12 mouse cellular contexts compared by ENCODE assay signal in the genomic region with DNA sequence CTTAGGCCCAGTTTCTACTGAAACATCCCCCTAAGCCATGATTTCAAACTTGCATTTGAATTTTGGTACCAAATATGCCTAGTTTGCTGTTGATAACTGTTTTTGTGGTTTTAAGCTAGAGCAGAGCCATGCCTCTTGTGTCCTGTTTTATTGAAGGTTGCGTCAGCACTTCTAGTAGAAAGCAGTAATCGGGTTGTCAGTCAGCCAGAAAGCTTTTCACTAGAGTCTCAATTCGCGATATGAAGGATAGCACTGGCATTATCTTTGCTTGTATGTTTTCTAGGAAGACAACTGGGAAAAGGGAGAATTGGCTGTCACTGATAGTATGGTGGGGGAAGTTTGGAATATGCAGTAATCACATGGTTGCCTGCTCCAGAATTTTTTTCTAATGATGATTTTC. TPM values are rescaled to one million over a fixed set of nuclear protein-coding genes. Genes with fewer than 3 reads are reported as not detected.
DNase-seq lines count a peak whose midpoint lies in the region; ATAC-seq and TF ChIP-seq lines count a peak whose summit lies in the region.
"Had no signal": no experiment of that assay in that cellular context is flagged by ENCODE, and none has a peak within 500 bp of the region (broad histone marks: within the 10 kb centered on the region; RNA-seq: fewer than 3 reads in every experiment).

No protein-coding gene starts in this region.

- peak overlapping the region; percentile 36; the same call in 1 of the 2 replicates for H3K4me2 ChIP-seq in kidney, embryonic 14.5 days (replicated peaks; ENCODE audit: low read depth, low read length)
- peak overlapping the region; percentile 25; the same call in 1 of the 2 replicates for H3K4me2 ChIP-seq in embryonic facial prominence, embryonic 11.5 days (ENCODE audit: low read depth, low read length)
- peak overlapping the region; percentile 54 for H3K4me2 ChIP-seq in forebrain, postnatal 0 days (ENCODE audit: low read depth)
- peak overlapping the region; percentile 50 for H3K4me2 ChIP-seq in midbrain, embryonic 12.5 days (replicated peaks)
- H3K4me2 ChIP-seq: liver, embryonic 12.5 days had no signal

- no peaks in the 10 kb centered on the region for H3K4me1 ChIP-seq in kidney, embryonic 14.5 days (ENCODE audit: control insufficient read depth, insufficient read depth, low read length)
- no peaks in the 10 kb centered on the region for H3K4me1 ChIP-seq in embryonic facial prominence, embryonic 11.5 days (ENCODE audit: control insufficient read depth, insufficient read depth, low read length)
- no peaks in the 10 kb centered on the region for H3K4me1 ChIP-seq in forebrain, postnatal 0 days (ENCODE audit: insufficient read depth)
- H3K4me1 ChIP-seq in midbrain, embryonic 12.5 days = no peaks in the 10 kb centered on the region
- H3K4me1 ChIP-seq: liver, embryonic 12.5 days had no signal

- TF ChIP-seq CTCF in forebrain, postnatal 0 days (IDR thresholded peaks at IDR 0.05; ENCODE audit: low read depth) = no peak

- H3K9me3 ChIP-seq in kidney, embryonic 14.5 days (ENCODE audit: control insufficient read depth, low read length) = no peaks in the 10 kb centered on the region
- H3K9me3 ChIP-seq in embryonic facial prominence, embryonic 11.5 days (replicated peaks; ENCODE audit: control insufficient read depth, low read length) = no peaks in the 10 kb centered on the region
- no peaks in the 10 kb centered on the region for H3K9me3 ChIP-seq in forebrain, postnatal 0 days (ENCODE audit: low read length)
- H3K9me3 ChIP-seq in midbrain, embryonic 12.5 days = no peaks in the 10 kb centered on the region
- H3K9me3 ChIP-seq: liver, embryonic 12.5 days had no signal

- 68% methylated on average over 4 of the region's 4 CpGs for WGBS in kidney, embryonic 14.5 days
- 51% methylated on average over 4 of the region's 4 CpGs for WGBS in embryonic facial prominence, embryonic 11.5 days
- 34% methylated on average over 4 of the region's 4 CpGs for WGBS in forebrain, postnatal 0 days
- 34% methylated on average over 4 of the region's 4 CpGs for WGBS in midbrain, embryonic 12.5 days

- ATAC-seq in kidney, embryonic 14.5 days (ENCODE audit: low FRiP score, low TSS enrichment) = no peak
- ATAC-seq in embryonic facial prominence, embryonic 11.5 days (replicated peaks; ENCODE audit: insufficient number of reproducible peaks, low FRiP score, low TSS enrichment, low read depth) = no peak
- ATAC-seq in forebrain, postnatal 0 days = no peak
- ATAC-seq in midbrain, embryonic 12.5 days (ENCODE audit: low FRiP score, low read depth) = no peak
- ATAC-seq: liver, embryonic 12.5 days had no signal

- DNase-seq in kidney, postnatal 36 days = no peak
- DNase-seq in embryonic facial prominence, embryonic 11.5 days (ENCODE audit: low spot score) = no peak
- DNase-seq in forebrain, postnatal 0 days = peak; percentile 17
- no peak for DNase-seq in left cerebral cortex, adult 18-20 months (ENCODE audit: low spot score in 2 of 2)
- no peak for DNase-seq in thymus, postnatal 25 days
- no peak for DNase-seq in thymus, postnatal 14 days
- DNase-seq: adrenal gland, postnatal 36 days; thymus, adult 18-20 months had no signal

- H3K27me3 ChIP-seq in kidney, embryonic 14.5 days (ENCODE audit: control insufficient read depth, insufficient read depth, low read length) = no peaks in the 10 kb centered on the region
- no peaks in the 10 kb centered on the region for H3K27me3 ChIP-seq in embryonic facial prominence, embryonic 11.5 days (ENCODE audit: control insufficient read depth, insufficient read depth, low read length)
- no peaks in the 10 kb centered on the region for H3K27me3 ChIP-seq in forebrain, postnatal 0 days (ENCODE audit: insufficient read depth, low read length)
- no peaks in the 10 kb centered on the region for H3K27me3 ChIP-seq in midbrain, embryonic 12.5 days

- H3K36me3 ChIP-seq in kidney, embryonic 14.5 days (ENCODE audit: control insufficient read depth, insufficient read depth, low read length) = no peaks in the 10 kb centered on the region
- H3K36me3 ChIP-seq in embryonic facial prominence, embryonic 11.5 days (replicated peaks; ENCODE audit: control insufficient read depth, insufficient read depth, low read depth, low read length) = no peaks in the 10 kb centered on the region
- no peaks in the 10 kb centered on the region for H3K36me3 ChIP-seq in forebrain, postnatal 0 days (ENCODE audit: insufficient read depth)
- H3K36me3 ChIP-seq in midbrain, embryonic 12.5 days = no peaks in the 10 kb centered on the region
- H3K36me3 ChIP-seq: liver, embryonic 12.5 days had no signal

- no peak overlapping the region for H3K27ac ChIP-seq in kidney, embryonic 14.5 days (ENCODE audit: low read depth, low read length)
- H3K27ac ChIP-seq in embryonic facial prominence, embryonic 11.5 days (replicated peaks; ENCODE audit: low read depth, low read length) = no peak overlapping the region
- no peak overlapping the region for H3K27ac ChIP-seq in forebrain, postnatal 0 days (ENCODE audit: low read depth, low read length)
- H3K27ac ChIP-seq in midbrain, embryonic 12.5 days (replicated peaks) = no peak overlapping the region
- H3K27ac ChIP-seq: liver, embryonic 12.5 days had no signal

- H3K4me3 ChIP-seq in kidney, embryonic 14.5 days (ENCODE audit: low read length) = peak overlapping the region; percentile 56; the same call in 1 of the 2 replicates
- H3K4me3 ChIP-seq in embryonic facial prominence, embryonic 11.5 days (ENCODE audit: low read depth, low read length) = no peak overlapping the region
- H3K4me3 ChIP-seq in forebrain, postnatal 0 days (ENCODE audit: low read depth, low read length) = peak overlapping the region; percentile 56
- peak overlapping the region; percentile 63 for H3K4me3 ChIP-seq in midbrain, embryonic 12.5 days
- H3K4me3 ChIP-seq: liver, embryonic 12.5 days had no signal

- no peak overlapping the region for H3K9ac ChIP-seq in kidney, embryonic 14.5 days (ENCODE audit: low read depth, low read length)
- H3K9ac ChIP-seq in embryonic facial prominence, embryonic 11.5 days (replicated peaks; ENCODE audit: low read length) = no peak overlapping the region
- no peak overlapping the region for H3K9ac ChIP-seq in forebrain, postnatal 0 days
- no peak overlapping the region for H3K9ac ChIP-seq in midbrain, embryonic 12.5 days (replicated peaks)
- H3K9ac ChIP-seq: liver, embryonic 12.5 days had no signal

RNA-seq across cellular contexts. Expression of a gene that starts 3.3 kb away (rescaled TPM):
- 18.2 and 25.1 TPM in 2 replicates for polyA plus RNA-seq in kidney, embryonic 14.5 days (2014; fragmentation: Nextera tagmentation; extraction: Ambion mirVana)
- polyA plus RNA-seq in embryonic facial prominence, embryonic 11.5 days (2014; fragmentation: Nextera tagmentation; extraction: Ambion mirVana) = 39.2 and 45.4 TPM in 2 replicates
- total RNA-seq in forebrain, postnatal 0 days (2014; rRNA removed) = 45.7 and 51.3 TPM in 2 replicates
- polyA plus RNA-seq in forebrain, postnatal 0 days (2015; fragmentation: Nextera tagmentation; extraction: Ambion mirVana) = 10.6 and 20.6 TPM in 2 replicates
- 30.9 and 38.4 TPM in 2 replicates for polyA plus RNA-seq in midbrain, embryonic 12.5 days (2016; fragmentation: Nextera tagmentation; extraction: Ambion mirVana)
- 10 to 100 TPM; 77.4 to 86.6 TPM for total RNA-seq in left cerebral cortex, adult 18-20 months (2021)
- total RNA-seq: common myeloid progenitor, adult 5-6 weeks had no signal
